Comparison of ENCODE assay signal across 15 mouse cellular contexts in the genomic region with DNA sequence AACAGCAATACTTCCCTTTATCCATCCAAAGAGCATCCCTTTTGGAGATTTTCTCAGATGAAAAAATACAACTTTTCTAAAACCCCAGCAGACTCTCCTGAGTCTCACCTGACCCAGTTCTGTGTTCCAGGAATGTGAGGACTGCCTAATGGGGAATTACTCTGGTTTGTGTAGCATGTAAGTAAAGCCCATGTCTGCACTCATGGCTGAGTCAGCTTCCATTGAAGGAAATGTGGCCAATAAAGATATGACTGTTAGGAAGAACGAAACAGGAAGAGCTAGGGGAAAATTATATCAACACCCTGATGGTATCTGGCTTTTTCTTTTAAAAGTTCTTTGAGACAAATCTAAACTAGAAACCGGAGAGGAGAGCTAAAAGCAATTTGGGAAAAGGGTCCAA.
"Had no signal": no experiment of that assay in that cellular context is flagged by ENCODE, and none has a peak within 500 bp of the region (broad histone marks: within the 10 kb centered on the region; RNA-seq: fewer than 3 reads in every experiment).

No protein-coding gene starts in this region.

- H3K4me2 ChIP-seq: limb, embryonic 12.5 days; midbrain, embryonic 13.5 days; neural tube, embryonic 15.5 days had no signal

- H3K9me3 ChIP-seq: limb, embryonic 12.5 days; midbrain, embryonic 13.5 days; neural tube, embryonic 15.5 days had no signal

- H3K27me3 ChIP-seq: limb, embryonic 12.5 days; midbrain, embryonic 13.5 days; neural tube, embryonic 15.5 days had no signal

- H3K4me3 ChIP-seq: limb, embryonic 12.5 days; midbrain, embryonic 13.5 days; myocyte; neural tube, embryonic 15.5 days had no signal

- H3K9ac ChIP-seq: limb, embryonic 12.5 days; midbrain, embryonic 13.5 days; neural tube, embryonic 15.5 days had no signal

- DNase-seq: kidney, adult 11 months; kidney, adult 9 months; kidney, postnatal 36 days; layer of hippocampus, adult 9-11 months; layer of hippocampus, postnatal 36 days; lung, adult 2 months; lung, postnatal 10 days; lung, postnatal 4 days; thymus, postnatal 4 days had no signal

- ATAC-seq: midbrain, embryonic 13.5 days had no signal

- H3K27ac ChIP-seq: kidney, postnatal 0 days; limb, embryonic 12.5 days; midbrain, embryonic 13.5 days; neural tube, embryonic 15.5 days; stomach, postnatal 0 days had no signal
